Mouse (Mus musculus) T-cell, adult 2 months (primary cell): ENCODE results near the gene Kif5c.

Experiments
- DNase-seq: peaks from one replicate; pipeline ENCODE4 v3.0.0; 2022; ENCODE audit warnings: low spot score

The Kif5c gene

GRCm38 (mm10) chr2:49671753-49672500 lies 52.8 kb downstream of the Kif5c start:
- no peak for DNase-seq

DNA sequence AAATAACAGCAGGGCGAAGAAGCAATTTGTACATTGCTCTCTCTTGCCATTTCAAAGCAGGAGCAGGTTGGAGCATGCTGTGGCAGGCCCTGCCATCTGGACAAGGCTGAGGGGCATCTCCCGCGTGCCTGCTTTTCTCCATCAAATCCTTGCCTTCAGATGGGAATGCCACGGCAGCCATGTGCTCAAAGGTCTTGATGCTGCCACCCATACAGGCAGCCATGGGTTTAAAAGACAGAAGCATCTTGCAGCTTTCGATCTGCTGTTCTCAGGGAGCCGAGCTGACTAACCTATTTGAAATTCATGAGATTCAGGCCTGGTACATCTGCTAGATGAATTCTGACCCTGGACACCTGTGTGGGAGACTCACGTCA lies 53.4 kb downstream of the Kif5c start:
- no peak for DNase-seq

GRCm38 (mm10) chr2:49676020-49676419 lies 56.9 kb downstream of the Kif5c start:
- DNase-seq, result no peak

GRCm38 (mm10) chr2:49678386-49678785 lies 59.3 kb downstream of the Kif5c start:
- no peak for DNase-seq

- DNase-seq, result no peak
Observed at GRCm38 (mm10) chr2:49679135-49679964, 60.3 kb downstream of the Kif5c start.

GRCm38 (mm10) chr2:49682754-49683153 lies 63.7 kb downstream of the Kif5c start:
- no peak for DNase-seq

DNA sequence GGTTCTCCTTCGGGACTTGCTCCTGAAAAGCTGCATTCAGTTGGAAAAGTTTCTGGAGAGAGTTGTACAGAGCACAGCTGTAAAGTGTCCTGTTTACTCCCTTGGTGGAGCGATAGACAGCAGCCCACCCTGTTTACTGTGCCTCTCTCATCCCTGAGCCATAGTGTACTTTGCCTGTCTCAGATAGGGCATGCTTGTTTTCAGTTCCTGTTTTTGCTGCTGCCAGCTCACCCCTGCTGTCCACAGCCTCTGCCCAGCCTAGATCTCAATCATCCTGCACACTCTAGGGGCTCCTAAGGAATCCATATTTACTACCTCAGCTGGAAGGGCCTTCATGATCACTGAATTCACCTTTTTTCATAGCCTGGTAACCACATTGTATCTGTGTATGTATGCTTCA lies 65.7 kb downstream of the Kif5c start:
- DNase-seq, result no peak

GRCm38 (mm10) chr2:49690421-49690826 lies 71.3 kb downstream of the Kif5c start:
- DNase-seq, result no peak

DNA sequence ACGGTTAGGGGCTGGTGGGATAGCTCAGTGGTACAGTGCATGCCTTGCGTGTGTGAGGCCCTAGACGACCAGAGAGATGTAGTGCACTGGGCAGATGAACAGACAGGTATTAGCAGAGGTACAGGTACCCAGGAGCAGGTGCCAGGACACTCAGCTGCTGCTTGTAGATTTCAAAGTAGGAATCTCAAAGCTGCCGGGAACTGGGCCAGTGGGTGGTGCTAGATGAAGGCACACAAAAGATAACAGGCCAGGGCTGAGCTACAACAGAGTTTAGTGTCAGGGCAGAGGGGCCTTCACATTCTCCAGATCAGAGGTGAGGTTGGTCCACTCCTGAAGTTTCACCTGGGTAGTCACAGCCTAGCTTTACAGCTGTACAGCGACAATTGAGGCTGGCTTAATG lies 72.3 kb downstream of the Kif5c start:
- no peak for DNase-seq

- DNase-seq, result no peak
Observed at GRCm38 (mm10) chr2:49694727-49695126, 75.6 kb downstream of the Kif5c start.

GRCm38 (mm10) chr2:49695461-49695860 lies 76.4 kb downstream of the Kif5c start:
- no peak for DNase-seq

DNA sequence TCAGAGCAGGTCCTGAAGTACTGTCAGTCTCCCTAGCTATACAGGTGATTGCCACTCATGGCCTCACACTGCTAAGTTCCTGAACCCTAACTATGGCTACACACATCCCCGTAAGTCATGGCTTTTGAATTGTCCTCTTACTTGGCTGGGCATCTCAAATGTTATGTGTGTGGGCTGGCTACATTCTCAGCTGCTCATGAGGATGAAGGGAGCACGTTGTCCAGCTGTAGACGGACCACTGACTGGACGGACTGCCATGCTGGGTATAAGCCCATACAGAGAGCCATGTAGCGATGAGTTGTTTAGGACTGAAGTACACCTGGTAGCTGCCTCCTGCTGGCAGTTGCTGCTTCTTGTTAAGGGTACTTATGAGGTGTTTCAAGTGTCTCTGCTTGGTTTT lies 79.8 kb downstream of the Kif5c start:
- DNase-seq, result no peak

DNA sequence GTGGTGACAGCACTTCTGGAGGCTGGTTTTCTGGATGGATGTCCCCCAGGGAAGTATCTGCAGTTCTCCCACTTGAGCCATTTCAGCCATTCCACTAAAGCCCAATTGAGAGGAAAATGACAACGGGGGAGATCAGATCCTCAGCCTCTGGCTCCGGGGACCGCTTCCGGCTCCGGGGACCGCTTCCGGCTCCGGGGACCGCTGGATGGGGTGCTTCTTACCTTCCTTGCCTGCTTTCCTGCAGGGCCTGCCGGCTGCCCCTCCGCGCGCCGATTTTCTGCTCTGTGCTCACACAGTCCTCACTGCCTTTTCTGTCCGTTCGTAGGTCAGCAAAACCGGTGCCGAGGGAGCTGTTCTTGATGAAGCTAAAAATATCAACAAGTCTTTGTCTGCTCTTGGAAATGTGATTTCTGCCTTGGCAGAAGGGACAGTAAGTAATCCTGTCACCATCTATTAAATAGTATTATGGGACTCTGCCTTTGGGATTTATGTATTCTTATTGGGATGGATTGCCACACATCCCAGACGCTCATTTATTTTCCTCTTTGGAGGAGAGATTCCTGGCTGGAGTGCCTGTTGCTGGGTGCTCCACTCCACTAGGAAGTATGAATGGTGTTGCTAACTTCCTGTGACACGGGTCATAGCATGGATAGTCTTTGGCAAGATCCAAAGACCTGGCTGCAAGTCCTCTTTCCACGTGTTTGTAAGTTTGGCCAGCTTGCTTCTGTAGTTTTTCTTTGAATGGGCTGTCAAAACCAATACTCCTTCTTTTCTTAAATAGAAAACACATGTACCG lies 81.3 kb downstream of the Kif5c start:
- no peak for DNase-seq

DNA sequence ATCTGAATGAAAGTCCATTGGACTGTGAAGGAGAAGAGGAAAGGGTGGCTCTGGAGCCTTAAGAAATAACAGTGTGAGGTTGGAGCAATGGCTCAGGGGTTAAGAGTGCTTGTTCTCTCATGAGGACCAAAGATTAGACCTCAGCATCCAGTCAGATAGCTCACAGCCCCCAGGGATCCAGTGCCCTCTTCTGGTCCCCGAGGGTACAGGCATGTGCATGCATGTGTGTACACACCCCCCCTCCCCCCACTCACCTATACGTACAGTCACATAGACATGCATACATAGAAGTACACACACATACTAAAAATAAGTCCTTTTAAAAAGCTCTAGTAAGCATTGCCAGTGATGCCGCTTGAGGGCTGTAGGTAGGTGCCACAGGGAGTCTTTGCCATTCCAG lies 91.1 kb downstream of the Kif5c start:
- no peak for DNase-seq

DNA sequence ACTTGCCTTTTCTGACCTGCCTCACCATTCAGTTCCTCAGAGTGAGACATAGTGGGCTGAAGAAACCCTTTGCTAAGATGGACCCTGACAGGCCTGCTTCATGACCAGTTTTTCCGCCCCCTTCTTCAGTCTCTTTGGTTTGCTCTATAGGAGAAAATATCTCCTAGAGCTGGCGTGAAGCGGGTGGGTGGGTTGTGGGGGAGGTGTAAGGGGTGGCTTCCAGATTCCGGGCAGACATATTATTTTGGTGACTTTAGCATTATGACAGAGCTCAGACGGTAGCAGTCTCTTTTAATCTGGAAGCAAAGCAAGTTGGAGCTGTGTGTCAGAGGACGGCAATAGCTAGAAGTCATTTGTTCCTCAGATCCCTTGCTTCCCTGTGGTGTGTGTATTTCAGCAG lies 92.6 kb downstream of the Kif5c start:
- DNase-seq, result no peak

- DNase-seq, result no peak
Observed at GRCm38 (mm10) chr2:49712336-49712887, 93.3 kb downstream of the Kif5c start.

DNA sequence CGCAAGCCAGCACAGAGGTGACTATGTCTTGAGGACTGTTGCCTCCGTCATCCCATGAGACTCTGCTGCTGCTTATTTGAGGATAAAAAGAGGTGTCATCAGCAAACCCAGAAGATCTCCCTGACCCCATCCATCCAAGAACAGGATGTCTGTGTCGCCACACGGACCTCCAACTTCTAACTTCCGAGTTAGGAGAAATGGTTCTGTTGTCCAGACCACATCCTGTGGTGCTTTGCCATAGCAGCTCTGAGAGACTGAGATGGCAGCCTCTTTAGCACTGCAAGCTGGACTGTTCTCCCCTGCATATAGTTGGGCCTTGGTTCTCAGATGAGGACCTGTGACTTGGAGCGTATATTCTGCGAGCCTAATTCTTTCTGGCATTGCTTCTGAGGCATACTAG lies 97.4 kb downstream of the Kif5c start:
- DNase-seq, result no peak

DNA sequence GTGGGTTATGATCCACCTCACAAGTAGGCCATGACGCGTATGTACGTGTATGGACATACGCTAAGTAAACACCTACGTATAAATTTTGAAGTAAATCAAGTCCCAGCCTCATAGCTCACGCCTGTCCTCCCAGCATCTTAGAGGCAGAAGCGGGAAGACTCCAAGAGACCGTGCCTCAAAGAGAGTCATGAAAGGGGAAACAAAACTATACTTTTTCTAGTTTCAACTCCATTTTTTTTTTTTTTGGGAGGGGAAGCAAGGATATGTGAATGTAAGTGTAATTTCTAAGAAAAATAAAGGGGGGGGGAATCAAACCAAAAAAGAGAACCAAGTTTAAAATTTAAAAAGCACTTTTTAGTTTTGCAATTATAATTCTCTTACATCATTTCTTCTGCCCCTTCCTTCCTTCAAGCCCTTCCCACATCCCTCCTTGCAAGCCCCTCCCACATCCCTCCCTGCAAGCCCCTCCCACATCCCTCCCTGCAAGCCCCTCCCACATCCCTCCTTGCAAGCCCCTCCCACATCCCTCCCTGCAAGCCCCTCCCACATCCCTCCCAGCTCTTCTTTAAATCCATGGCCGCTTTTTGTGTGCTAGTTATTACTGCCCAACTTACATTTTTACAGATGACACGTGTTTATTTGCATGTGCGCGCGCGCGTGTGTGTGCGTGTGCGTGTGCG lies 98.5 kb downstream of the Kif5c start:
- no peak for DNase-seq

- no peak for DNase-seq
Observed at GRCm38 (mm10) chr2:49718492-49718891, 99.4 kb downstream of the Kif5c start.

GRCm38 (mm10) chr2:49718935-49719850 lies 100.1 kb downstream of the Kif5c start:
- no peak for DNase-seq

DNA sequence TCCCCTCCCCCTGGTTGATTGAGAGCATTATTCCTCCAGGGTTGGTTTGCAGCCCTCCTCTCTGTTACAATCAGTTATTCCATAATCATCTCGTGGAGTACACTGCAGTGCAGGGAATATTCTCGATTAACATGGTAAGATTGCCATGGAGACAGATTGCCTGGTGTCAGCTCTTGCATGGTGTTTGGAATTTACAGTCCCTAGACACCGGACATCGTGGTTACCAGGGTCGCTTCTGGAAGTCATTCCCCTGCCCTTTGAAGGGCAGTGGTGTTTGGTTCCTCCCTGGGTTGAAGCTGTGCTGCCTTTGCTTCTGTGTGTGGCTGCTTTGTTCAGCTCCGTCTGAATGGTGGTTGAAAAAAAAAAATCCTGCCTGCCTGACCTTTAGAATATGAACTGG lies 100.8 kb downstream of the Kif5c start:
- no peak for DNase-seq
